Mouse (Mus musculus) heart, embryonic 11.5 days (tissue): ENCODE data around the gene Enpep. TPM values are rescaled to one million over a fixed set of nuclear protein-coding genes. Genes with fewer than 3 reads are reported as not detected.

Experiments
- ATAC-seq: fragments of 200-750 bp; cut with Nextera tagmentation; replicated peaks from 2 replicates; pipeline ENCODE4 v1.8.0; 2017; ENCODE audit warnings: moderate library complexity; ENCODE audit not compliant: insufficient number of reproducible peaks, low FRiP score, low TSS enrichment
- H3K27ac ChIP-seq: fragments of 300-500 bp; sonication (generic); 2 replicates; pipeline ENCODE4 v1.5.1; 2014; ENCODE audit warnings: mild to moderate bottlenecking, low read depth, low read length
- H3K27me3 ChIP-seq: fragments of 300-500 bp; sonication (generic); 2 replicates; pipeline ENCODE4 v1.6.1; 2014; ENCODE audit warnings: mild to moderate bottlenecking, low read length, mixed read lengths; ENCODE audit not compliant: control insufficient read depth, insufficient read depth
- H3K36me3 ChIP-seq: fragments of 300-500 bp; sonication (generic); 2 replicates; pipeline ENCODE4 v1.6.1; 2014; ENCODE audit warnings: mild to moderate bottlenecking, low read length, moderate library complexity, mixed read lengths; ENCODE audit not compliant: control insufficient read depth, insufficient read depth
- H3K4me1 ChIP-seq: fragments of 300-500 bp; sonication (generic); 2 replicates; pipeline ENCODE4 v1.6.1; 2014; ENCODE audit warnings: low read length; ENCODE audit not compliant: control insufficient read depth, insufficient read depth
- H3K4me2 ChIP-seq: fragments of 300-500 bp; sonication (generic); 2 replicates; pipeline ENCODE4 v1.6.1; 2014; ENCODE audit warnings: mild to moderate bottlenecking, moderate library complexity
- H3K4me3 ChIP-seq: fragments of 300-500 bp; sonication (generic); 2 replicates; pipeline ENCODE4 v1.5.1; 2014; ENCODE audit warnings: low read depth, low read length
- H3K9ac ChIP-seq: fragments of 300-500 bp; sonication (generic); 2 replicates; pipeline ENCODE4 v1.6.1; 2014; ENCODE audit warnings: mild to moderate bottlenecking, low read depth, low read length, moderate library complexity
- H3K9me3 ChIP-seq: fragments of 300-500 bp; sonication (generic); replicated peaks from 2 replicates; pipeline ENCODE4 v1.6.1; 2016; ENCODE audit warnings: low read length; ENCODE audit not compliant: control insufficient read depth
- WGBS: fragments of 180-500 bp; shearing (Covaris S2); extraction: QIAGEN DNeasy Blood & Tissue Kit; methylation state at CpG from one replicate; pipeline ENCODE4 v1.1.7; 2014; ENCODE audit not compliant: insufficient replicate concordance; 5-methylcytosine and 5-hydroxymethylcytosine counted together
- polyA plus RNA-seq: library from polyadenylated mRNA; unstranded; fragments of >200 nt; fragmentation: Nextera tagmentation; extraction: Ambion mirVana; gene quantifications from 2 replicates; pipeline ENCODE4 v1.2.1, GENCODE M21; 2014

The Enpep gene
- polyA plus RNA-seq, 1 experiment from 2014 or later: 12.9 TPM

DNA sequence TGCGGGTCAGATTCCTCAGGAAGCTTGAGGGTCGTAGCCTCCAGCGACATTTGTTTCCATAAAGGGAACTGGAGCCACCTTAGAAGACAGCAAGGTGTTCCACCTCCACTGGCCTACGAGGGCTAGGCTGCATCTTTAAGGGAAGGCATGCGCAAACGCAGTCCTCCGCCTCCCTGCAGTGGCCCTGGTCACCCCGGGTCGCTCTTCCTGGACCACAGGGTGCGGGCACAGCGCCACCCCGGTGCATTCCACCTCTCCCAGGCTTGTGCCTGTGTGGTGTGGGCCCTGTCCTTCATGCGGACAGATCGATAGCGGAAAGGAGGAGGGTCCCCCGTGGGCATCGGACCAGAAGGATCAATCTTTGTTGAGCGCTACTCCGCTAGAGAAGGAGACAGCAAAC, 76.2 kb downstream of the Enpep start:
- peak overlapping the region; percentile 50 for H3K4me2 ChIP-seq
- 43% methylated on average over 19 of the region's 19 CpGs for WGBS
- peak overlapping the region; percentile 22; the same call in 1 of the 2 replicates for H3K9ac ChIP-seq
- peak overlapping the region; percentile 31 for H3K4me3 ChIP-seq
- no peak for ATAC-seq
- H3K9me3 ChIP-seq: no peaks in the 10 kb centered on the region
- H3K36me3 ChIP-seq: no peaks in the 10 kb centered on the region
- no peaks in the 10 kb centered on the region for H3K4me1 ChIP-seq
- H3K27me3 ChIP-seq: no peaks in the 10 kb centered on the region
- no peak overlapping the region for H3K27ac ChIP-seq

GRCm38 (mm10) chr3:129254246-129254645, 78.3 kb downstream of the Enpep start:
- no peak overlapping the region for H3K4me2 ChIP-seq
- H3K27me3 ChIP-seq: no peaks in the 10 kb centered on the region
- no peaks in the 10 kb centered on the region for H3K9me3 ChIP-seq
- no peaks in the 10 kb centered on the region for H3K36me3 ChIP-seq
- H3K4me3 ChIP-seq: no peak overlapping the region
- WGBS: 46% methylated on average over 10 of the region's 10 CpGs
- H3K27ac ChIP-seq: no peak overlapping the region
- no peak overlapping the region for H3K9ac ChIP-seq
- H3K4me1 ChIP-seq: no peaks in the 10 kb centered on the region
- ATAC-seq: no peak

GRCm38 (mm10) chr3:129250997-129251396, 81.5 kb downstream of the Enpep start:
- no peak overlapping the region for H3K9ac ChIP-seq
- no peaks in the 10 kb centered on the region for H3K9me3 ChIP-seq
- no peak for ATAC-seq
- H3K4me2 ChIP-seq: no peak overlapping the region
- H3K36me3 ChIP-seq: no peaks in the 10 kb centered on the region
- 86% methylated on average over 9 of the region's 9 CpGs for WGBS
- H3K4me3 ChIP-seq: no peak overlapping the region
- H3K4me1 ChIP-seq: no peaks in the 10 kb centered on the region
- no peaks in the 10 kb centered on the region for H3K27me3 ChIP-seq
- H3K27ac ChIP-seq: no peak overlapping the region

DNA sequence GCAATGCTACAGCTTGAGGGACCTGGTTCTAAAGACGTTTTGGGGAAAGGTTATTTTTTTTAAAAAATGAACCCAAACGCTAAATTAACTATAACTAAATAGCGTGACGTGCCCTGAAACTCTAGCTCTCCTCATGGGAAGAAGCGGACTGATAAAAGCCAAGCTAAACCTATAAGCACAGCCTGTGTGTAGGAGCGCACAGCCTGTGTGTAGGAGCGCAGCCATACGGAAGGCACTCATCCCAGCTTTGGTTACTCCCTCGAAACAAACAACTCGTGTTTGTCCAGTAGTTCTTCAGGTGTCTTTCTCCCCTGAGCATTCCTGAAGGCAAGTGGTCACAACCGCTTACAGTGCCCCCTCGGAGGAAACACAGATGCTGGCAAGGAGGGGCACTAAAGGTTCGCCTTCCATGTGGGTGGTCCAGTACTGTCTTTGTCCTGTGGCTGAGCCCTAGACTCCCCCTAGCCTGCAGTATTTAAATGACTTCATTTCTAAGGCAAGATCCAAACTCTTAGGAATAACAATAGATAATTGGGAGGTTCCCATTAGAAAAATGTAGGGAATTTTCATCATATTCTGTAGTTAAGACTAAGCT, 93.8 kb downstream of the Enpep start:
- Histone ChIP-seq H3K4me2 (no peak overlapping the region), H3K4me1 (no peaks in the 10 kb centered on the region), H3K27ac (no peak overlapping the region), H3K36me3 (no peaks in the 10 kb centered on the region), H3K9me3 (no peaks in the 10 kb centered on the region), H3K9ac (no peak overlapping the region), H3K4me3 (no peak overlapping the region), H3K27me3 (no peaks in the 10 kb centered on the region)
- ATAC-seq: no peak
- 34% methylated on average over 13 of the region's 13 CpGs for WGBS

GRCm38 (mm10) chr3:129238010-129238409, 94.5 kb downstream of the Enpep start:
- no peak for ATAC-seq
- Histone ChIP-seq H3K4me2 (no peak overlapping the region), H3K36me3 (no peaks in the 10 kb centered on the region), H3K27me3 (no peaks in the 10 kb centered on the region), H3K4me3 (no peak overlapping the region), H3K4me1 (no peaks in the 10 kb centered on the region), H3K9me3 (no peaks in the 10 kb centered on the region), H3K9ac (no peak overlapping the region), H3K27ac (no peak overlapping the region)
- 64% methylated on average over 1 of the region's 1 CpGs for WGBS

GRCm38 (mm10) chr3:129227331-129227730, 105.2 kb downstream of the Enpep start:
- Histone ChIP-seq H3K4me1 (peaks cover 9% of the 10 kb centered on the region; the same call in 1 of the 2 replicates), H3K9me3 (no peaks in the 10 kb centered on the region), H3K27ac (no peak overlapping the region), H3K36me3 (no peaks in the 10 kb centered on the region), H3K4me3 (peak overlapping the region; percentile 18), H3K4me2 (peak overlapping the region; percentile 52), H3K9ac (no peak overlapping the region), H3K27me3 (peaks cover 45% of the 10 kb centered on the region)
- WGBS: 7% methylated on average over 5 of the region's 5 CpGs
- ATAC-seq: no peak

- no peak overlapping the region for H3K9ac ChIP-seq
- peak overlapping the region; percentile 18 for H3K4me3 ChIP-seq
- H3K36me3 ChIP-seq: no peaks in the 10 kb centered on the region
- peak overlapping the region; percentile 52 for H3K4me2 ChIP-seq
- H3K9me3 ChIP-seq: no peaks in the 10 kb centered on the region
- ATAC-seq: no peak
- H3K27me3 ChIP-seq: peaks cover 50% of the 10 kb centered on the region
- peaks cover 9% of the 10 kb centered on the region; the same call in 1 of the 2 replicates for H3K4me1 ChIP-seq
- WGBS: 5% methylated on average over 6 of the region's 6 CpGs
- no peak overlapping the region for H3K27ac ChIP-seq
Observed at GRCm38 (mm10) chr3:129226681-129227080, 105.8 kb downstream of the Enpep start.

GRCm38 (mm10) chr3:129225577-129226289, 106.8 kb downstream of the Enpep start:
- Histone ChIP-seq H3K4me3 (peak overlapping the region; percentile 25), H3K27me3 (peaks cover 55% of the 10 kb centered on the region), H3K9ac (peak overlapping the region; percentile 10; the same call in 1 of the 2 replicates), H3K4me2 (peak overlapping the region; percentile 57), H3K36me3 (no peaks in the 10 kb centered on the region), H3K4me1 (peaks cover 9% of the 10 kb centered on the region; the same call in 1 of the 2 replicates), H3K9me3 (no peaks in the 10 kb centered on the region), H3K27ac (no peak overlapping the region)
- no peak for ATAC-seq
- 2% methylated on average over 13 of the region's 13 CpGs for WGBS
